Mouse (Mus musculus): ENCODE data around the gene Ear6. TPM values are rescaled to one million over a fixed set of nuclear protein-coding genes. Genes with fewer than 3 reads are reported as not detected.
"Not testable (repeated sequence)": the region's sequence is repeated elsewhere in the genome, so short reads cannot be mapped to it uniquely, and the experiment has no call there.

Ear6 gene
- polyA plus RNA-seq (2015; fragmentation: Nextera tagmentation; extraction: Ambion mirVana), result not detected in 2 replicates

DNA sequence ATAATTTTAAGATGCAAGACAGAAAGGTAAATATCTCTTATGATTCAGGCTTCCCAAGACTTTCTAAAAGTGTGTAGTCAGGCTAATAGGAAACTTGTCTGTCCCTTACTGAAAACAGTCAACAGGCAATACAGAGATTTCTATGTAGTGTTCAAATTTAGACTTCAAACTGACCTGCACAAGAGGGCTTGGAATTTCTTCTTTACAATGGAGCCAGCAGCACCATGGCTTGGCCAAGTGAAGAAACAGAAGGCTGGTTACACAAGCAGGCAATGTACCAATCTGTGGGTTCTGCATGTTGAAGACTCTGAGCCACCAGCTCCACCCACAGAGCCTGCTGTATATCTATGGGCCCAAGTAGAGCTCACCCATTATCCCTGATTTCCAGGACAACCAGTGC, at the start of gene Ear6:
TSS of gene Ear6 (plus strand) at position 301 of the 400 bp plus-strand sequence.
- Histone ChIP-seq H3K4me3 (no peak within 1 kb of the TSS), H3K4me1 (no peaks in the 10 kb centered on the region), H3K9me3 (no peaks in the 10 kb centered on the region), H3K27ac (no peak within 1 kb of the TSS), H3K36me3 (no peaks in the 10 kb centered on the region), H3K9ac (no peak within 1 kb of the TSS), H3K27me3 (no peaks in the 10 kb centered on the region), H3K4me2 (no peak within 1 kb of the TSS)
- no peak for ATAC-seq (ENCODE audit: insufficient number of reproducible peaks, insufficient read depth, low FRiP score, low TSS enrichment, low read depth)

DNA sequence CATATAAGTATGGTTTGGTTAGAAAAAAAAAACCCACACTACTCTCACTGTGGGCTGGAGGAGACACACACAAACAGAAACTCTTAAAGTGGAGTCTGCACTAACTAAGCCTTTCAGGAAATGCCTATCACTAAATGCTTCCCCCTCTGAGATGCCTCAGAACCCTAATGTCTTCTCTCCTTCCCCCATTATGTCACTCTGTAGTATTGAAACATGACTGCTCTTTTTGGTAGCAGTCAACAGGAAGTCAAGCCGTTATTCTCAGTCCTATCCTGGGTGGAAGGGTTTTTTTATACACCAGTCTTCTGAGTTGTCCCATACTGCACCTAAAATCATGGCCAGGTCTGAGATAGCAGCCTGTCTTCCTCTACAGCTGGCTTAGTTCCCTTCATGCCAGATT, 26.9 kb upstream of the Ear6 start:
- H3K4me2 ChIP-seq, result no peak overlapping the region
- no peaks in the 10 kb centered on the region for H3K9me3 ChIP-seq
- ATAC-seq (ENCODE audit: insufficient number of reproducible peaks, insufficient read depth, low FRiP score, low TSS enrichment, low read depth), result no peak
- H3K36me3 ChIP-seq, result no peaks in the 10 kb centered on the region
- H3K27ac ChIP-seq, result no peak overlapping the region
- H3K4me1 ChIP-seq, result no peaks in the 10 kb centered on the region
- 57% methylated on average over 1 of the region's 1 CpGs for WGBS
- H3K27me3 ChIP-seq, result no peaks in the 10 kb centered on the region
- no peak overlapping the region for H3K4me3 ChIP-seq
- no peak overlapping the region for H3K9ac ChIP-seq

DNA sequence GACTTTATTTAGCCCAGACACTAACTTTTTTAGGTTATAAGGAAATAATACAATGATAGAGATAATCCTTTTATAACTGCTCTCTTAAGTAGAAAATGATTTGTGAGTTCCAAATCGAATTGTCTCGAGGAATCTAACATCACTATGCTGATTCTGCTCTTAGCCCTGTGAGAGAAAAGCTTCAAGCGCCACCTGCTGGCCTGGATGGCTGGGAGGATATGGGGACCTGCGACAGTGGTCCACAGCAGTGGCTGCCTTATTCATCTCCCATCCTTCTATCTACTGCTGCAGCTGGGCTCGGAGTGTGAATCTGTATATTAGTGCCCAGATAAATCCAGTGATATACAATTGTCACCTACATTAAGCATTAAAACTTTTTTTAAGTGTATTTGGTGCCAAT, 25.7 kb upstream of the Ear6 start:
- H3K4me3 ChIP-seq; H3K36me3 ChIP-seq; H3K4me1 ChIP-seq; H3K27ac ChIP-seq; H3K4me2 ChIP-seq; ATAC-seq (ENCODE audit: insufficient number of reproducible peaks, insufficient read depth, low FRiP score, low TSS enrichment, low read depth); H3K9me3 ChIP-seq; H3K9ac ChIP-seq; H3K27me3 ChIP-seq: not testable (repeated sequence)
- 30% methylated on average over 5 of the region's 5 CpGs for WGBS

DNA sequence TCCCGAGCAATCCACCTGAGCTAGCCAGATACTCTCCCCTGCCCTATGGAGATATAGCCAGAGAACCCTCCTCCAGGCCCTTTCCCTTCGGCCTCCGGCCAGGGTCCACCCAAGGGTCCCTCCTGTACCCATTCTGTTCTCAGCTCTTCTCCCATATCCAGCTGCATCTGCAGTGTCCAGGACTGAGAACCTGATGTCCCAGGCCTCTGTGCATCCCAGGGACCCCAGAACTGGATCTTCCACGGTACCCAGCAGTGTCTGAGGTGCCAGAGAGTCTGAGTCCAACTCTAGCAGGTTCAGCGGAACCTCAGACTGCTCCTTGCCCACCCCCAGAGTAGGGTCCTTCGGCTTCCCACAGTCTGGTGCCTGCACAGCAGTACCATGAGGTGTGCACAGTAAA, 24.3 kb upstream of the Ear6 start:
- 77% methylated on average over 6 of the region's 6 CpGs for WGBS
- Histone ChIP-seq H3K9ac (no peak overlapping the region), H3K4me3 (no peak overlapping the region), H3K9me3 (no peaks in the 10 kb centered on the region), H3K4me2 (no peak overlapping the region), H3K4me1 (no peaks in the 10 kb centered on the region), H3K36me3 (no peaks in the 10 kb centered on the region), H3K27me3 (no peaks in the 10 kb centered on the region), H3K27ac (no peak overlapping the region)
- ATAC-seq (ENCODE audit: insufficient number of reproducible peaks, insufficient read depth, low FRiP score, low TSS enrichment, low read depth), result no peak

DNA sequence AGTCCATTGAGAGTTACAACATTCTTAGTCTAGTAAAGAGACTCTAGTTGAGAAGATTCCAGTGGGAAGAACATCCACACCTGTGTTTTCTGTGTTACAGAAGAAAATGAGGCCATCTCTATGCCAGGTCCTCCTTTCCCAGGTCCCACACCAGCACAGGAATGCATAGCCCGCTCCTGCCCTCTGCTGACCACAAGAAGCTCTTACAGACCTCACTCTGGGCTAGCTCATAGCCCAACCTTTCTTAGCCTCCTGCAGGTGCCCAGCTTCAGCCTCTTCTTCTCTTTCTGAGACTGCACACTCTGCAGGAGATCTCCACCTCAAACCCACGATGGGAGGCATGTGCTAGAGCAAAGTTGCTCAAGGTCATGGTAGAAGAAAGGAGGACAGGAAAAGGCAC, 15.0 kb upstream of the Ear6 start:
- H3K4me3 ChIP-seq; H3K27me3 ChIP-seq; H3K27ac ChIP-seq; H3K9me3 ChIP-seq; H3K9ac ChIP-seq; H3K36me3 ChIP-seq; H3K4me2 ChIP-seq; H3K4me1 ChIP-seq; ATAC-seq (ENCODE audit: insufficient number of reproducible peaks, insufficient read depth, low FRiP score, low TSS enrichment, low read depth): not testable (repeated sequence)
- 16% methylated on average over 2 of the region's 2 CpGs for WGBS

DNA sequence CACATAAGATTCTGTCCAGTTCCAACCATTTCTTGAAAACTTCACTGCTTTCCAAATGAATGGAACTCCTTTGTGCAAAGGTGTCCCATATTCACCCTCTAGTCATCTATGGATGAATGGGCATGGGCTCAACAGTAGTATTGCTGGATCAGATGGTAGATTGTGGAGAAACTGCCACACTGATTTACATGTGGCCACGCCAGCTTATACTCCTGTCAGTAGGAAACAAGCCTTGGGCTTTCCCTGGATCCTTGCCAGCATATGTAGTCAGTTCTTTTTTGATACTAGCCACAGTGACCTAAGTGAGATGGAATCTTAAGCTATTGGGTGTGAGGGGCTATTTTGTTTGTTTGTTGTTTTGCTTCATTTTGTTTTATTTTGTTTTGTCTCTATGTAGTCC, 11.2 kb upstream of the Ear6 start:
- Histone ChIP-seq H3K9me3 (no peaks in the 10 kb centered on the region), H3K36me3 (no peaks in the 10 kb centered on the region), H3K27me3 (no peaks in the 10 kb centered on the region), H3K4me3 (no peak overlapping the region), H3K4me1 (no peaks in the 10 kb centered on the region), H3K9ac (no peak overlapping the region), H3K27ac (no peak overlapping the region), H3K4me2 (no peak overlapping the region)
- 75% methylated on average over 1 of the region's 1 CpGs for WGBS
- ATAC-seq (ENCODE audit: insufficient number of reproducible peaks, insufficient read depth, low FRiP score, low TSS enrichment, low read depth), result no peak

DNA sequence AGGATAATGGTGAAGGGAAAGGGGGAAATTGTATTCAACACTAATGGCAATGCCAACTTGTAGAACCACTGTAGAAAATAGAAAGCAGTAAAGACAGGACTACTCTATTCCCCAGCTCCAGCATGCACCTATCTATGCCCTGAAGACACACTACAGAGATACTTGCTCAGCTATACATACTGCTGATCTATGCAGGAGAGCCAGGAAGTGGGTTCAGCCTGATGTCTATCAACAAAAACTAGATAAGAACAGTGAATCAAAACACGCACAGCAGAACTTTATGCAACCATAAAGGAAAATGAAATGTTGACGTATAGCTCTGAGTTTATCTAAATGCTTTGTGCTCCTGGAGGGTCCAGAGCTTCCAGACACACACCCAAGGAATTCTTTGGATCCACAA, 10.7 kb upstream of the Ear6 start:
- ATAC-seq (ENCODE audit: insufficient number of reproducible peaks, insufficient read depth, low FRiP score, low TSS enrichment, low read depth), result no peak
- H3K27ac ChIP-seq, result no peak overlapping the region
- no peaks in the 10 kb centered on the region for H3K9me3 ChIP-seq
- H3K9ac ChIP-seq, result no peak overlapping the region
- no peak overlapping the region for H3K4me3 ChIP-seq
- 84% methylated on average over 2 of the region's 2 CpGs for whole genome bisulfite sequencing
- no peaks in the 10 kb centered on the region for H3K27me3 ChIP-seq
- H3K4me2 ChIP-seq, result no peak overlapping the region
- H3K36me3 ChIP-seq, result no peaks in the 10 kb centered on the region
- no peaks in the 10 kb centered on the region for H3K4me1 ChIP-seq

DNA sequence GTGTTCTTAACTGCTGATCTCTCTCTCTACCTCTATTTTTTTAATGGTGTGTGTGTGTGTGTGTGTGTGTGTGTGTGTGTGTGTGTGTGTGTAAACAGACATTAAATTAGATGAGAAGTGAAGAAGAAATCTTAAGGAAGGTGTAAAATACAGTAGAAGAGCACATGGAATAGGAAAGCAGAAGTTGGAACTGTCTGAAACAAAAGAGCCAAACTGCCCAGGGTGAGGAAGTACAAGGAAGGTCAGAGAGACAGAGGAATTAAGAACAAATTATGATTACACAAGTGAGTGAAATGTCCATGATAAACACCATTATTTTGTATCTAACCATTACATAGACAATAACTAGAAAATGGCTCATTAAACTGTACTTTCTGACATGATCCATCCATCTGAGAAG, 9.6 kb upstream of the Ear6 start:
- Histone ChIP-seq H3K4me2 (no peak overlapping the region), H3K27me3 (no peaks in the 10 kb centered on the region), H3K36me3 (no peaks in the 10 kb centered on the region), H3K9me3 (no peaks in the 10 kb centered on the region), H3K9ac (no peak overlapping the region), H3K27ac (no peak overlapping the region), H3K4me1 (no peaks in the 10 kb centered on the region), H3K4me3 (no peak overlapping the region)
- ATAC-seq (ENCODE audit: insufficient number of reproducible peaks, insufficient read depth, low FRiP score, low TSS enrichment, low read depth), result no peak

DNA sequence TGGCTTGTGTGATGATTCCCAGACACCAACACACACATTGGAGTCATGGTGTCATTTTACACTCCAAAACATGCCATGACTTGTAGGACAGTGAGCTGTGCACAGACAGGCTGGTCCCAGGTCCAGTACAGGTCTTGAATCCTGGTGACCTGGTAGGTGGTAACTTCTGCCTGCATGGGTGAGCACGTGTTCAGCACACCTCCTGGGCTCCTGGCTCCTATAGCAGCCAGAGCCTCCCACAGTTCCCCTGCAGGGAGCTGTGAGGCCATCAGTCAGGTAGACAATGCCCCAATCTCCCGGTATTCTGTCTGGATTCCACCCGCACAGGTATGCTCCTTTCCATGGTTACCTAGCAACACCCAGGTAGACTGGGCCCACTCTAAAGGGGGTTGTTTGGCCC, 6.9 kb upstream of the Ear6 start:
- 53% methylated on average over 3 of the region's 3 CpGs for WGBS
- H3K9me3 ChIP-seq, result no peaks in the 10 kb centered on the region

DNA sequence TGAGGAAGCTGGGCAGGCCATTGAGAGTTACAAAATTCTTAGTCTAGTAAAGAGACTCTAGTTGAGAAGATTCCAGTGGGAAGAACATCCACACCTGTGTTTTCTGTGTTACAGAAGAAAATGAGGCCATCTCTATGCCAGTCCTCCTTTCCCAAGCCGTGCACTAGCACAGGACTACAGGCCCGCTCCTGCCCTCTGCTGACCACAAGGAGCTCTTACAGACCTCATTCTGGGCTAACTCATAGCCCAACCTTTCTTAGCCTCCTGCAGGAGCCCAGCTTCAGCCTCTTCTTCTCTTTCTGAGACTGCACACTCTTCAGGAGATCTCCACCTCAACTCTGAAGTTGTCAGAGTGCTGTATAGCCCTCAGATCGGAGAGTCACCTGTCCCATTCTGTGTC, 2.5 kb upstream of the Ear6 start:
- H3K27me3 ChIP-seq, H3K4me3 ChIP-seq, H3K36me3 ChIP-seq, H3K4me1 ChIP-seq, H3K27ac ChIP-seq, H3K9ac ChIP-seq, H3K9me3 ChIP-seq, H3K4me2 ChIP-seq: not testable (repeated sequence)
- 55% methylated on average over 3 of the region's 3 CpGs for WGBS
- 0 out of 2 replicates have a peak, but pooled peaks have one; percentile 26 for ATAC-seq (ENCODE audit: insufficient number of reproducible peaks, insufficient read depth, low FRiP score, low TSS enrichment, low read depth)

More for the DNA sequence above, 6.9 kb upstream of the Ear6 start:
- Histone ChIP-seq H3K9ac (no peak overlapping the region), H3K27ac (no peak overlapping the region), H3K4me3 (no peak overlapping the region), H3K4me1 (no peaks in the 10 kb centered on the region), H3K36me3 (no peaks in the 10 kb centered on the region), H3K4me2 (no peak overlapping the region), H3K27me3 (no peaks in the 10 kb centered on the region)
- peak; percentile 53; the same call in 1 of the 2 replicates for ATAC-seq (ENCODE audit: insufficient number of reproducible peaks, insufficient read depth, low FRiP score, low TSS enrichment, low read depth)

DNA sequence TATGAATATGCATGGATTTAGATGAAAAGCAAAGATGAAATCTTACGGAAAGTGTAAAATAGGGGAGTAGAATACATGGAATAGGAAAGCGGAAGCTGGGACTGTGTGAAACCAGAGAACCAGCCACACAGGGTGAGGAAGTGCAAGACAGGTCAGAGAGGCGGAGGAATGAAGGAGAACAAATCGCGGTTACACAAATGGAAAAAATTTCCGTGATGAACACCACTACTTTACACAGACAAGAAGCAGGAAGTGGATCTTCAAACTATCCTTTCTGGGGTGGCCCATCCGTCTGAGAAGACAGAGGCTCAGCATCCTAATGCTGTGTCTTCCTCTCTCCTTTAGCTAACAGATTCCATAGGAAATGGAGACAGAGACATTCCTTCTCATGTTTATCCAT, 1.8 kb downstream of the Ear6 start:
- H3K9ac ChIP-seq; H3K9me3 ChIP-seq; H3K4me1 ChIP-seq; H3K36me3 ChIP-seq; H3K4me3 ChIP-seq; H3K4me2 ChIP-seq; H3K27me3 ChIP-seq; ATAC-seq (ENCODE audit: insufficient number of reproducible peaks, insufficient read depth, low FRiP score, low TSS enrichment, low read depth); H3K27ac ChIP-seq: not testable (repeated sequence)
- 79% methylated on average over 7 of the region's 7 CpGs for WGBS

DNA sequence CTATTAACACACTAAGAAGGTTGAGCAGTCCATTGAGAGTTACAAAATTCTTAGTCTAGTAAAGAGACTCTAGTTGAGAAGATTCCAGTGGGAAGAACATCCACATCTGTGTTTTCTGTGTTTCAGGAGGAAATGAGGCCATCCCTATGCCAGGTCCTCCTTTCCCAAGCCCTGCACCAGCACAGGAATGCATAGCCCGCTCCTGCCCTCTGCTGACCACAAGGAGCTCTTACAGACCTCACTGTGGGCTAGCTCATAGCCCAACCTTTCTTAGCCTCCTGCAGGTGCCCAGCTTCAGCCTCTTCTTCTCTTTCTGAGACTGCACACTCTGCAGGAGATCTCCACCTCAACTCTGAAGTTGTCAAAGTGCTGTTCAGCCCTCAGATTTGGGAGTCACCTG, 10.1 kb downstream of the Ear6 start:
- ATAC-seq (ENCODE audit: insufficient number of reproducible peaks, insufficient read depth, low FRiP score, low TSS enrichment, low read depth); H3K9me3 ChIP-seq; H3K9ac ChIP-seq; H3K4me1 ChIP-seq; H3K36me3 ChIP-seq; H3K4me2 ChIP-seq; H3K27ac ChIP-seq; H3K27me3 ChIP-seq; H3K4me3 ChIP-seq: not testable (repeated sequence)
- 0% methylated on average over 1 of the region's 1 CpGs for WGBS

DNA sequence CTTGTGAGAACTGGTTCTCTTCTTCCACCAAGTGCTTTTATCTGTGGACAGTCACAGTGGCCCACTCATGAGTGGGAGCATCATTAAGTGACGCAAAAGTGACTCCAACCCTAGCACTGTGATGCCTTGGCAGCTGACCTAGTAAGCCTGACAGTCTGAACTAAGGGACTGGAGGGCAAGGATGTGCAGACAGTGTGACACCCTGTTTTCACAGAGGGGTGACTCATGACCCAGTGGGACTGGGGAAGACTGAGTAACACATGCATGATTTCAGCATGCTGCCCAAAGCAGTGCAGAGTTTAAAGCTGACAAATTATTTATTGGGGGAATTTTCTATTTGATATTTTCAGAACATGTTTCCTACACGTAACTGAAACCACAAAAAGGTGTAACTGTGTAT, 17.3 kb downstream of the Ear6 start:
- 72% methylated on average over 2 of the region's 2 CpGs for WGBS
- H3K27me3 ChIP-seq, result no peaks in the 10 kb centered on the region
- H3K9ac ChIP-seq, result no peak overlapping the region
- no peak overlapping the region for H3K4me3 ChIP-seq
- H3K9me3 ChIP-seq, result no peaks in the 10 kb centered on the region
- no peaks in the 10 kb centered on the region for H3K4me1 ChIP-seq
- ATAC-seq (ENCODE audit: insufficient number of reproducible peaks, insufficient read depth, low FRiP score, low TSS enrichment, low read depth), result no peak
- H3K27ac ChIP-seq, result no peak overlapping the region
- no peaks in the 10 kb centered on the region for H3K36me3 ChIP-seq
- H3K4me2 ChIP-seq, result no peak overlapping the region
